Mouse (Mus musculus) lung, embryonic 16.5 days (tissue): ENCODE data around the gene Thap8. TPM values are rescaled to one million over a fixed set of nuclear protein-coding genes. Genes with fewer than 3 reads are reported as not detected.

Source experiments
- ATAC-seq: fragments of 200-750 bp; cut with Nextera tagmentation; 2 replicates; pipeline ENCODE4 v1.8.0; 2017; ENCODE audit warnings: low read depth, mild to moderate bottlenecking, moderate library complexity
- H3K27ac ChIP-seq: fragments of 300-500 bp; sonication (generic); 2 replicates; pipeline ENCODE4 v1.5.1; 2014; ENCODE audit warnings: mild to moderate bottlenecking, control low read depth, low read length
- H3K27me3 ChIP-seq: fragments of 300-500 bp; sonication (generic); 2 replicates; pipeline ENCODE4 v1.6.1; 2014; ENCODE audit warnings: low read depth, low read length, mixed read lengths; ENCODE audit not compliant: control insufficient read depth, insufficient read depth
- H3K36me3 ChIP-seq: fragments of 300-500 bp; sonication (generic); 2 replicates; pipeline ENCODE4 v1.6.1; 2014; ENCODE audit warnings: low read length; ENCODE audit not compliant: control insufficient read depth, insufficient read depth
- H3K4me1 ChIP-seq: fragments of 300-500 bp; sonication (generic); replicated peaks from 2 replicates; pipeline ENCODE4 v1.6.1; 2014; ENCODE audit warnings: low read length, mixed read lengths; ENCODE audit not compliant: control insufficient read depth, insufficient read depth
- H3K4me2 ChIP-seq: fragments of 300-500 bp; sonication (generic); 2 replicates; pipeline ENCODE4 v1.6.1; 2014; ENCODE audit warnings: low read depth, low read length, control low read depth
- H3K4me3 ChIP-seq: fragments of 300-500 bp; sonication (generic); 2 replicates; pipeline ENCODE4 v1.5.1; 2014; ENCODE audit warnings: mild to moderate bottlenecking, low read length, control low read depth
- H3K9ac ChIP-seq: fragments of 300-500 bp; sonication (generic); 2 replicates; pipeline ENCODE4 v1.6.1; 2014; ENCODE audit warnings: low read length, control low read depth
- H3K9me3 ChIP-seq: fragments of 300-500 bp; sonication (generic); 2 replicates; pipeline ENCODE4 v1.6.1; 2016; ENCODE audit warnings: low read length; ENCODE audit not compliant: control insufficient read depth
- WGBS: fragments of 180-500 bp; shearing (Covaris S2); extraction: QIAGEN DNeasy Blood & Tissue Kit; methylation state at CpG from one replicate; pipeline ENCODE4 v1.1.7; 2014; 5-methylcytosine and 5-hydroxymethylcytosine counted together
- polyA plus RNA-seq: library from polyadenylated mRNA; unstranded; fragments of >200 nt; fragmentation: Nextera tagmentation; extraction: Ambion mirVana; gene quantifications from 2 replicates; pipeline ENCODE4 v1.2.1, GENCODE M21; 2015

The Thap8 gene
- polyA plus RNA-seq, 1 experiment from 2014 or later, result 0.48 TPM

- no peaks in the 10 kb centered on the region; the same call in 1 of the 2 replicates for H3K4me1 ChIP-seq
- no peaks in the 10 kb centered on the region for H3K27me3 ChIP-seq
- H3K36me3 ChIP-seq, result no peaks in the 10 kb centered on the region
- WGBS, result 6% methylated on average over 35 of the region's 35 CpGs
- peak within 1 kb of the TSS; percentile 70 for H3K9ac ChIP-seq
- H3K4me2 ChIP-seq, result peak within 1 kb of the TSS; percentile 63
- ATAC-seq, result peak; percentile 83
- no peaks in the 10 kb centered on the region for H3K9me3 ChIP-seq
- no peak within 1 kb of the TSS for H3K27ac ChIP-seq
- peak within 1 kb of the TSS; percentile 61 for H3K4me3 ChIP-seq
These were observed 11.6 kb downstream of the Thap8 start, which contains the start of gene Clip3 for GRCm38 (mm10) chr7:30291215-30292131. Clip3 (plus strand) TSS chr7:30291728.

DNA sequence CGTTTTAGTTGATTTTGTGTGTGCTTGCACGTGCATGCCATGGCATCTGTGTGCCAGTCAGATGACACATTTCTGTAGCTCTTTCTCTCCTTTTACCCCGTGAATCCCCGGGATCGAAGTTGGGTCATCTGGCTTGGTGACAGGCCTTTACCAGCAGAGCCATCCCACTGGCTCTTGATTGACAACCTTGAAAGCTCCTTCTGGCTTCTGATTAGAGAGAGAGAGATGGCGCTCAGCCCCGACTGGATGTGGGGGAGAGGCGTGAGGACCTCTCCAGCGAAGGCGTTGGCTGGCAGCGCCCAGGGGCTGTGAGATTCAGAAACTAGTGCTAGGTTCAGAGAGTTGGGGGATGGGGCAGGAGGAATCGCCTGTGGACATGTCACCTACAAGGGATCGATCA is 13.9 kb downstream of the Thap8 start:
- Histone ChIP-seq H3K36me3 (no peaks in the 10 kb centered on the region), H3K4me1 (no peaks in the 10 kb centered on the region; the same call in 1 of the 2 replicates), H3K9me3 (no peaks in the 10 kb centered on the region), H3K27ac (no peak overlapping the region), H3K4me3 (no peak overlapping the region), H3K27me3 (no peaks in the 10 kb centered on the region), H3K4me2 (no peak overlapping the region), H3K9ac (no peak overlapping the region)
- WGBS, result 76% methylated on average over 13 of the region's 13 CpGs
- ATAC-seq, result no peak

DNA sequence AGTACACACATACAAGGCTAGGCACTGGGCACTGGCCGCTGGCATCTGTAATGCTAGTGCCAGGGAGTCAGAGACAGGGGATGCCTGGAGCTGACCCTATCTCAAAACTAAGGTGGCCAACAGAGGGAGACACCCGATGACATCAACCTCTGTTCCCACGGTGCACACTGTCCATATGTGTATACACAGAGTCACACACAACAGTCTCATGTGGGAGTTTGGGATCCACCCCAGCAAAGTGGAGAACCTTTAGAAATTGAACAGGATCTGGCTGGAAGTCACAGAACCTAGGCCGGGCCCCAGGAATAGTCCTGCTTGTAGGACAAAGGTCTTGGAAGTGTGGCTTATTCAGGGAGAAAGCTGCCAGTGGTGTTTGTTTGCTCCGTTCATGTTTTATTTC is 14.4 kb downstream of the Thap8 start:
- 81% methylated on average over 5 of the region's 5 CpGs for WGBS
- no peak overlapping the region for H3K4me3 ChIP-seq
- no peaks in the 10 kb centered on the region for H3K27me3 ChIP-seq
- H3K27ac ChIP-seq, result no peak overlapping the region
- H3K9me3 ChIP-seq, result no peaks in the 10 kb centered on the region
- no peak for ATAC-seq
- no peaks in the 10 kb centered on the region for H3K36me3 ChIP-seq
- no peaks in the 10 kb centered on the region; the same call in 1 of the 2 replicates for H3K4me1 ChIP-seq
- no peak overlapping the region for H3K9ac ChIP-seq
- no peak overlapping the region for H3K4me2 ChIP-seq

DNA sequence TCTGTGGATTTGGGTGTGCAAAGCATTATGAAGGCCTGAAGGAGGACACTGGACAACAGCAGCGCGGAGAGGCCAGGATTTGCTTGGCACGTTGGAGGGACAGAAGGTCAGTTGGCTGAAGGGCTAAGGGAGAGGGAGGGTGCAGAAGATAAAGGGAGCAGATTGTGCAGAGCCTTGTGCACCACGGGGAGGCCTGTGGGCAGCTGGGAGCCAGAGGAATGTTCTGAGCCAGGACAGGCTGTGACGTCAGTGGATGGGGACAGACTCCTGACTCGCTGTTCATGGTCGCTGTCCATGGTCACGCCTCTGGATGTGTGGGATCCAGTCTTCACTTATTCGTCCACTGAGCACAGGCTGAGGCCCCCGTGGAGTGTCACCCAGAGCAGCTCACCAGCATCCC is 15.2 kb downstream of the Thap8 start:
- Histone ChIP-seq H3K4me1 (no peaks in the 10 kb centered on the region; the same call in 1 of the 2 replicates), H3K9me3 (no peaks in the 10 kb centered on the region), H3K27ac (no peak overlapping the region), H3K4me2 (no peak overlapping the region), H3K4me3 (no peak overlapping the region), H3K9ac (no peak overlapping the region), H3K36me3 (no peaks in the 10 kb centered on the region), H3K27me3 (no peaks in the 10 kb centered on the region)
- WGBS, result 48% methylated on average over 10 of the region's 10 CpGs
- no peak for ATAC-seq

- no peaks in the 10 kb centered on the region for H3K9me3 ChIP-seq
- H3K4me1 ChIP-seq, result no peaks in the 10 kb centered on the region; the same call in 1 of the 2 replicates
- H3K9ac ChIP-seq, result no peak overlapping the region
- 85% methylated on average over 15 of the region's 15 CpGs for WGBS
- H3K36me3 ChIP-seq, result no peaks in the 10 kb centered on the region; the same call in 1 of the 2 replicates
- H3K27me3 ChIP-seq, result no peaks in the 10 kb centered on the region
- no peak overlapping the region for H3K4me2 ChIP-seq
- H3K4me3 ChIP-seq, result no peak overlapping the region
- no peak overlapping the region for H3K27ac ChIP-seq
- ATAC-seq, result no peak
These were observed 16.9 kb downstream of the Thap8 start for GRCm38 (mm10) chr7:30296816-30297215.

GRCm38 (mm10) chr7:30297266-30297665 is 17.4 kb downstream of the Thap8 start:
- ATAC-seq, result no peak
- Histone ChIP-seq H3K27me3 (no peaks in the 10 kb centered on the region), H3K4me3 (no peak overlapping the region), H3K36me3 (no peaks in the 10 kb centered on the region; the same call in 1 of the 2 replicates), H3K27ac (no peak overlapping the region), H3K9me3 (no peaks in the 10 kb centered on the region), H3K4me1 (no peaks in the 10 kb centered on the region; the same call in 1 of the 2 replicates), H3K4me2 (no peak overlapping the region), H3K9ac (no peak overlapping the region)
- 75% methylated on average over 16 of the region's 16 CpGs for WGBS

GRCm38 (mm10) chr7:30300914-30301313 is 21.0 kb downstream of the Thap8 start:
- Histone ChIP-seq H3K36me3 (peaks cover 4% of the 10 kb centered on the region), H3K27ac (no peak overlapping the region), H3K9me3 (no peaks in the 10 kb centered on the region), H3K4me2 (no peak overlapping the region), H3K4me3 (no peak overlapping the region), H3K9ac (no peak overlapping the region), H3K4me1 (no peaks in the 10 kb centered on the region), H3K27me3 (no peaks in the 10 kb centered on the region)
- 43% methylated on average over 3 of the region's 3 CpGs for WGBS
- ATAC-seq, result no peak

DNA sequence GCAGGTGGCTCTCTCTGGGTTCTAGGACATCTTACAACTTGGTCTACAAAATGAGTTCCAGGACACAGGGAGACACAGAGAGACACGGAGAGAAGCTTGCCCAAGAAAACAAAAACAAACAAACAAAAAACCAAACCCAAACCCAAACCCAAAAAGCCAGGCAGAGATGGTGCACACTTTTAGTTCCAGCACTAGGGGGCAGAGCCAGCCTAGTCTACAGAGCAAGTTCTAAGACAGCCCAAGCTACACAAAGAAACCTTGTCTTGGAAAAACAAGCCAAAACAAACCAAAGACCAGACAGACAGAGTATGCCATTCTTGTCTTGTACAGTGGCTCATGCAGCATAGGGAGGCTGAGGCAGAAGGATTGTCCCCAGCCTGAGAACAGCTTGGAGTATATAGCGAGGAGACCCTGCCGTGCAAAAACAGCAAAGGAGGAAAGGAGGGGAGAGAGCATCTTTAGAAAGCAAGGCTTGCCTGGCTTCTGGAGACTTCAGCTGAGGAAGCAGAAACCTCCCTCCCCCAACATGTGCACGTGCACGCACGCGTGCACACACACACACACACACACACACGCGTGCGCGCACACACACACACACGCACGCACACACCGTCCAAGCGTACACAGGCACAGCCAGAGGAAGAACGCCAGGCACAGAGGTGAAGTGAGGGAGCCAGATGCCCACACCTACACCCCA is 26.3 kb downstream of the Thap8 start:
- WGBS, result 86% methylated on average over 16 of the region's 16 CpGs
- Histone ChIP-seq H3K4me1 (peaks cover 11% of the 10 kb centered on the region; the same call in 1 of the 2 replicates), H3K4me3 (no peak overlapping the region), H3K9me3 (no peaks in the 10 kb centered on the region), H3K36me3 (peaks cover 4% of the 10 kb centered on the region), H3K4me2 (no peak overlapping the region), H3K27ac (no peak overlapping the region), H3K9ac (no peak overlapping the region), H3K27me3 (no peaks in the 10 kb centered on the region)
- ATAC-seq, result no peak
